Mouse (Mus musculus) olfactory bulb, adult 2 months (tissue): Measurements from ENCODE around the gene Det1.

Source experiments
- CTCF ChIP-seq: fragments of 200-500 bp; IDR thresholded peaks from 2 replicates; pipeline ENCODE4 v1.5.1; 2012; ENCODE audit warnings: low read depth, mild to moderate bottlenecking, low read length, moderate library complexity; ENCODE audit not compliant: insufficient read depth
- POLR2A ChIP-seq: fragments of 200-500 bp; IDR thresholded peaks from 2 replicates; pipeline ENCODE4 v1.6.1; 2012; ENCODE audit warnings: mild to moderate bottlenecking, low read depth, low read length, moderate library complexity; ENCODE audit not compliant: insufficient read depth

- TF ChIP-seq POLR2A, result no peak
- TF ChIP-seq CTCF, result no peak
Measured at GRCm38 (mm10) chr7:78814766-78815165, 32.3 kb downstream of the Det1 start.
